Mouse (Mus musculus): ENCODE data around the gene Lama4. TPM values are rescaled to one million over a fixed set of nuclear protein-coding genes. Genes with fewer than 3 reads are reported as not detected.

Gene Lama4
- polyA plus RNA-seq, 1 experiment from 2014 or later = 20.4 TPM

- Histone ChIP-seq H3K9ac (no peak overlapping the region), H3K4me3 (no peak overlapping the region), H3K36me3 (replicated peaks) (no peaks in the 10 kb centered on the region), H3K4me1 (peaks cover 6% of the 10 kb centered on the region; the same call in 1 of the 2 replicates), H3K9me3 (no peaks in the 10 kb centered on the region), H3K27me3 (replicated peaks) (no peaks in the 10 kb centered on the region), H3K27ac (no peak overlapping the region), H3K4me2 (no peak overlapping the region)
- no peak for ATAC-seq (replicated peaks)
- WGBS = 82% methylated on average over 6 of the region's 6 CpGs
Measured at GRCm38 (mm10) chr10:39029297-39030147, 64.2 kb downstream of the Lama4 start.

GRCm38 (mm10) chr10:39030148-39030685, 64.9 kb downstream of the Lama4 start:
- 92% methylated on average over 14 of the region's 14 CpGs for WGBS
- H3K4me3 ChIP-seq = no peak overlapping the region
- peaks cover 6% of the 10 kb centered on the region; the same call in 1 of the 2 replicates for H3K4me1 ChIP-seq
- no peaks in the 10 kb centered on the region for H3K36me3 ChIP-seq (replicated peaks)
- no peaks in the 10 kb centered on the region for H3K9me3 ChIP-seq
- no peak overlapping the region for H3K9ac ChIP-seq
- no peak overlapping the region for H3K27ac ChIP-seq
- H3K27me3 ChIP-seq (replicated peaks) = no peaks in the 10 kb centered on the region
- no peak overlapping the region for H3K4me2 ChIP-seq
- ATAC-seq (replicated peaks) = no peak

GRCm38 (mm10) chr10:39039564-39039963, 74.2 kb downstream of the Lama4 start:
- H3K4me3 ChIP-seq = no peak overlapping the region
- no peaks in the 10 kb centered on the region for H3K36me3 ChIP-seq (replicated peaks)
- no peak overlapping the region for H3K9ac ChIP-seq
- H3K9me3 ChIP-seq = no peaks in the 10 kb centered on the region
- ATAC-seq (replicated peaks) = peak; percentile 54; the same call in 1 of the 2 replicates
- H3K4me2 ChIP-seq = no peak overlapping the region
- no peak overlapping the region for H3K27ac ChIP-seq
- no peaks in the 10 kb centered on the region for H3K4me1 ChIP-seq
- H3K27me3 ChIP-seq (replicated peaks) = no peaks in the 10 kb centered on the region
- WGBS = 58% methylated on average over 4 of the region's 4 CpGs

GRCm38 (mm10) chr10:39040026-39040425, 74.7 kb downstream of the Lama4 start:
- H3K9ac ChIP-seq = no peak overlapping the region

GRCm38 (mm10) chr10:39044476-39044995, 79.2 kb downstream of the Lama4 start:
- no peak overlapping the region for H3K9ac ChIP-seq
- H3K4me1 ChIP-seq = no peaks in the 10 kb centered on the region
- H3K4me3 ChIP-seq = no peak overlapping the region
- ATAC-seq (replicated peaks) = no peak
- H3K9me3 ChIP-seq = no peaks in the 10 kb centered on the region
- H3K36me3 ChIP-seq (replicated peaks) = no peaks in the 10 kb centered on the region
- H3K27ac ChIP-seq = no peak overlapping the region
- 72% methylated on average over 3 of the region's 3 CpGs for WGBS
- no peaks in the 10 kb centered on the region for H3K27me3 ChIP-seq (replicated peaks)
- H3K4me2 ChIP-seq = no peak overlapping the region

More at GRCm38 (mm10) chr10:39040026-39040425, 74.7 kb downstream of the Lama4 start:
- Histone ChIP-seq H3K27ac (no peak overlapping the region), H3K4me2 (no peak overlapping the region), H3K36me3 (replicated peaks) (no peaks in the 10 kb centered on the region), H3K27me3 (replicated peaks) (no peaks in the 10 kb centered on the region), H3K4me1 (no peaks in the 10 kb centered on the region), H3K9me3 (no peaks in the 10 kb centered on the region), H3K4me3 (no peak overlapping the region)
- WGBS = 81% methylated on average over 5 of the region's 5 CpGs
- no peak for ATAC-seq (replicated peaks)

GRCm38 (mm10) chr10:39045111-39045510, 79.8 kb downstream of the Lama4 start:
- H3K27me3 ChIP-seq (replicated peaks) = no peaks in the 10 kb centered on the region
- no peak overlapping the region for H3K4me2 ChIP-seq
- no peaks in the 10 kb centered on the region for H3K36me3 ChIP-seq (replicated peaks)
- H3K4me1 ChIP-seq = no peaks in the 10 kb centered on the region
- WGBS = 71% methylated on average over 1 of the region's 1 CpGs
- no peaks in the 10 kb centered on the region for H3K9me3 ChIP-seq
- H3K9ac ChIP-seq = no peak overlapping the region
- no peak overlapping the region for H3K27ac ChIP-seq
- H3K4me3 ChIP-seq = no peak overlapping the region
- no peak for ATAC-seq (replicated peaks)

GRCm38 (mm10) chr10:39047775-39048174, 82.5 kb downstream of the Lama4 start:
- no peak overlapping the region for H3K27ac ChIP-seq

GRCm38 (mm10) chr10:39049581-39050294, 84.4 kb downstream of the Lama4 start:
- Histone ChIP-seq H3K27me3 (replicated peaks) (no peaks in the 10 kb centered on the region), H3K9me3 (no peaks in the 10 kb centered on the region), H3K4me2 (no peak overlapping the region), H3K27ac (no peak overlapping the region), H3K36me3 (replicated peaks) (no peaks in the 10 kb centered on the region), H3K9ac (no peak overlapping the region), H3K4me1 (no peaks in the 10 kb centered on the region), H3K4me3 (no peak overlapping the region)
- ATAC-seq (replicated peaks) = no peak
- 82% methylated on average over 8 of the region's 8 CpGs for WGBS

More at GRCm38 (mm10) chr10:39047775-39048174, 82.5 kb downstream of the Lama4 start:
- Histone ChIP-seq H3K27me3 (replicated peaks) (no peaks in the 10 kb centered on the region), H3K9ac (no peak overlapping the region), H3K4me2 (no peak overlapping the region), H3K9me3 (no peaks in the 10 kb centered on the region), H3K4me3 (no peak overlapping the region), H3K4me1 (no peaks in the 10 kb centered on the region), H3K36me3 (replicated peaks) (no peaks in the 10 kb centered on the region)
- WGBS = 39% methylated on average over 10 of the region's 10 CpGs
- ATAC-seq (replicated peaks) = no peak

- ATAC-seq (replicated peaks) = no peak
- 94% methylated on average over 5 of the region's 5 CpGs for WGBS
- H3K27me3 ChIP-seq (replicated peaks) = no peaks in the 10 kb centered on the region
- H3K4me2 ChIP-seq = no peak overlapping the region
- no peaks in the 10 kb centered on the region for H3K36me3 ChIP-seq (replicated peaks)
- H3K9ac ChIP-seq = no peak overlapping the region
- no peaks in the 10 kb centered on the region for H3K4me1 ChIP-seq
- no peak overlapping the region for H3K27ac ChIP-seq
- H3K9me3 ChIP-seq = no peaks in the 10 kb centered on the region
- H3K4me3 ChIP-seq = no peak overlapping the region
Measured at GRCm38 (mm10) chr10:39056050-39056449, 90.7 kb downstream of the Lama4 start.

- Histone ChIP-seq H3K36me3 (replicated peaks) (no peaks in the 10 kb centered on the region), H3K9me3 (no peaks in the 10 kb centered on the region), H3K27ac (no peak overlapping the region), H3K27me3 (replicated peaks) (no peaks in the 10 kb centered on the region), H3K4me1 (no peaks in the 10 kb centered on the region), H3K4me3 (no peak overlapping the region), H3K9ac (no peak overlapping the region), H3K4me2 (no peak overlapping the region)
- 87% methylated on average over 5 of the region's 5 CpGs for WGBS
- ATAC-seq (replicated peaks) = no peak
Measured at GRCm38 (mm10) chr10:39064732-39065131, 99.4 kb downstream of the Lama4 start.

- WGBS = 83% methylated on average over 3 of the region's 3 CpGs
- Histone ChIP-seq H3K9me3 (no peaks in the 10 kb centered on the region), H3K9ac (no peak overlapping the region), H3K4me2 (no peak overlapping the region), H3K4me3 (no peak overlapping the region), H3K36me3 (replicated peaks) (no peaks in the 10 kb centered on the region), H3K27ac (no peak overlapping the region), H3K27me3 (replicated peaks) (no peaks in the 10 kb centered on the region), H3K4me1 (no peaks in the 10 kb centered on the region)
- ATAC-seq (replicated peaks) = no peak
Measured at GRCm38 (mm10) chr10:39065449-39065848, 100.1 kb downstream of the Lama4 start.

GRCm38 (mm10) chr10:39066061-39066460, 100.7 kb downstream of the Lama4 start:
- Histone ChIP-seq H3K9ac (no peak overlapping the region), H3K27me3 (replicated peaks) (no peaks in the 10 kb centered on the region), H3K4me3 (no peak overlapping the region), H3K4me2 (no peak overlapping the region), H3K36me3 (replicated peaks) (no peaks in the 10 kb centered on the region), H3K9me3 (no peaks in the 10 kb centered on the region), H3K4me1 (no peaks in the 10 kb centered on the region), H3K27ac (no peak overlapping the region)
- ATAC-seq (replicated peaks) = no peak
- 96% methylated on average over 4 of the region's 4 CpGs for WGBS
